Mouse (Mus musculus) lung, embryonic 14.5 days (tissue): Measurements from ENCODE around the gene Spryd7. TPM values are rescaled to one million over a fixed set of nuclear protein-coding genes. Genes with fewer than 3 reads are reported as not detected.
"Not testable (repeated sequence)": the region's sequence is repeated elsewhere in the genome, so short reads cannot be mapped to it uniquely, and the experiment has no call there.

ENCODE experiments used
- ATAC-seq: fragments of 200-750 bp; cut with Nextera tagmentation; 2 replicates; pipeline ENCODE4 v1.8.0; 2017; ENCODE audit warnings: mild to moderate bottlenecking, moderate TSS enrichment, moderate library complexity; ENCODE audit not compliant: insufficient read depth
- DNase-seq: peaks from one replicate; pipeline ENCODE4 v3.0.0-alpha.2; 2015
- H3K27ac ChIP-seq: fragments of 300-500 bp; sonication (generic); 2 replicates; pipeline ENCODE4 v1.5.1; 2014; ENCODE audit warnings: low read depth, mild to moderate bottlenecking, moderate library complexity
- H3K27me3 ChIP-seq: fragments of 300-500 bp; sonication (generic); 2 replicates; pipeline ENCODE4 v1.6.1; 2014; ENCODE audit warnings: low read length, control low read depth; ENCODE audit not compliant: insufficient read depth
- H3K36me3 ChIP-seq: fragments of 300-500 bp; sonication (generic); 2 replicates; pipeline ENCODE4 v1.6.1; 2014; ENCODE audit warnings: control low read depth; ENCODE audit not compliant: insufficient read depth
- H3K4me1 ChIP-seq: fragments of 300-500 bp; sonication (generic); 2 replicates; pipeline ENCODE4 v1.6.1; 2014; ENCODE audit warnings: antibody characterized with exemption, control low read depth; ENCODE audit not compliant: insufficient read depth
- H3K4me2 ChIP-seq: fragments of 300-500 bp; sonication (generic); 2 replicates; pipeline ENCODE4 v1.6.1; 2014; ENCODE audit warnings: mild to moderate bottlenecking
- H3K4me3 ChIP-seq: fragments of 300-500 bp; sonication (generic); 2 replicates; pipeline ENCODE4 v1.5.1; 2014; ENCODE audit warnings: low read depth, low read length
- H3K9ac ChIP-seq: fragments of 300-500 bp; sonication (generic); 2 replicates; pipeline ENCODE4 v1.6.1; 2014
- H3K9me3 ChIP-seq: fragments of 300-500 bp; sonication (generic); 2 replicates; pipeline ENCODE4 v1.6.1; 2016; ENCODE audit warnings: low read depth, low read length, control low read depth
- CTCF ChIP-seq: IDR thresholded peaks from 2 replicates; pipeline ENCODE4 v1.5.1; 2016; ENCODE audit warnings: antibody characterized with exemption, low read depth
- WGBS: fragments of 180-500 bp; shearing (Covaris S2); extraction: QIAGEN DNeasy Blood & Tissue Kit; methylation state at CpG from one replicate; pipeline ENCODE4 v1.1.7; 2014; 5-methylcytosine and 5-hydroxymethylcytosine counted together
- polyA plus RNA-seq: library from polyadenylated mRNA; unstranded; fragments of >200 nt; fragmentation: Nextera tagmentation; extraction: Ambion mirVana; gene quantifications from 2 replicates; pipeline ENCODE4 v1.2.1, GENCODE M21; 2014

Spryd7 gene
- polyA plus RNA-seq, result 21.9 and 22.5 TPM in 2 replicates

GRCm38 (mm10) chr14:61556289-61557147 lies at the start of gene Spryd7:
TSS of gene Spryd7 (minus strand) at chr14:61556886.
- H3K4me1 ChIP-seq, result no peaks in the 10 kb centered on the region
- peak within 1 kb of the TSS; percentile 96 for H3K4me2 ChIP-seq
- H3K9me3 ChIP-seq, result no peaks in the 10 kb centered on the region
- H3K4me3 ChIP-seq, result peak within 1 kb of the TSS; percentile 63
- DNase-seq, result peak; percentile 99
- H3K27me3 ChIP-seq, result no peaks in the 10 kb centered on the region
- peak within 1 kb of the TSS; percentile 89 for H3K27ac ChIP-seq
- WGBS, result under 1% methylated on average over 72 of the region's 72 CpGs
- H3K36me3 ChIP-seq, result no peaks in the 10 kb centered on the region
- H3K9ac ChIP-seq, result peak within 1 kb of the TSS; percentile 71
- peak; percentile 98 for ATAC-seq
- peak; percentile 0; the same call in 1 of the 2 replicates for TF ChIP-seq CTCF

- H3K9ac ChIP-seq, H3K27ac ChIP-seq, ATAC-seq, H3K4me1 ChIP-seq, H3K9me3 ChIP-seq, H3K27me3 ChIP-seq, H3K4me3 ChIP-seq, H3K4me2 ChIP-seq, DNase-seq: not testable (repeated sequence)
- peaks cover 24% of the 10 kb centered on the region; the same call in 1 of the 2 replicates for H3K36me3 ChIP-seq
- 79% methylated on average over 2 of the region's 2 CpGs for WGBS
Observed at GRCm38 (mm10) chr14:61606088-61606487, 49.4 kb upstream of the Spryd7 start.

GRCm38 (mm10) chr14:61604081-61604480 lies 47.4 kb upstream of the Spryd7 start:
- peaks cover 24% of the 10 kb centered on the region; the same call in 1 of the 2 replicates for H3K36me3 ChIP-seq
- DNase-seq (no peak), ATAC-seq (no peak)
- H3K4me1 ChIP-seq, result peaks cover 6% of the 10 kb centered on the region; the same call in 1 of the 2 replicates
- no peak overlapping the region for H3K9ac ChIP-seq
- H3K27ac ChIP-seq, result no peak overlapping the region
- WGBS, result 81% methylated on average over 3 of the region's 3 CpGs
- H3K27me3 ChIP-seq, result no peaks in the 10 kb centered on the region
- H3K4me3 ChIP-seq, result no peak overlapping the region
- no peak for TF ChIP-seq CTCF
- no peaks in the 10 kb centered on the region for H3K9me3 ChIP-seq
- H3K4me2 ChIP-seq, result no peak overlapping the region

- ATAC-seq (no peak), DNase-seq (no peak)
- Histone ChIP-seq H3K27ac (no peak overlapping the region), H3K4me1 (peaks cover 6% of the 10 kb centered on the region; the same call in 1 of the 2 replicates), H3K4me2 (no peak overlapping the region), H3K36me3 (peaks cover 24% of the 10 kb centered on the region; the same call in 1 of the 2 replicates), H3K9ac (no peak overlapping the region), H3K9me3 (no peaks in the 10 kb centered on the region), H3K27me3 (no peaks in the 10 kb centered on the region), H3K4me3 (no peak overlapping the region)
- 81% methylated on average over 8 of the region's 8 CpGs for WGBS
- TF ChIP-seq CTCF, result no peak
Observed at GRCm38 (mm10) chr14:61603069-61603755, 46.5 kb upstream of the Spryd7 start.

GRCm38 (mm10) chr14:61601348-61601747 lies 44.7 kb upstream of the Spryd7 start:
- Histone ChIP-seq H3K9me3 (no peaks in the 10 kb centered on the region), H3K4me2 (no peak overlapping the region), H3K36me3 (peaks cover 22% of the 10 kb centered on the region; the same call in 1 of the 2 replicates), H3K9ac (no peak overlapping the region), H3K4me3 (no peak overlapping the region), H3K27me3 (no peaks in the 10 kb centered on the region), H3K27ac (no peak overlapping the region), H3K4me1 (peaks cover 6% of the 10 kb centered on the region; the same call in 1 of the 2 replicates)
- no peak for TF ChIP-seq CTCF
- WGBS, result 68% methylated on average over 9 of the region's 9 CpGs
- no peak for ATAC-seq
- DNase-seq, result no peak

GRCm38 (mm10) chr14:61599057-61599806 lies 42.5 kb upstream of the Spryd7 start:
- H3K36me3 ChIP-seq, result peaks cover 7% of the 10 kb centered on the region; the same call in 1 of the 2 replicates
- H3K4me1 ChIP-seq, result peaks cover 6% of the 10 kb centered on the region; the same call in 1 of the 2 replicates
- peak overlapping the region; percentile 73 for H3K27ac ChIP-seq
- no peak for TF ChIP-seq CTCF
- H3K9me3 ChIP-seq, result no peaks in the 10 kb centered on the region
- H3K4me3 ChIP-seq, result peak overlapping the region; percentile 72
- DNase-seq (peak; percentile 92), ATAC-seq (peak; percentile 98)
- WGBS, result 5% methylated on average over 44 of the region's 44 CpGs
- H3K9ac ChIP-seq, result peak overlapping the region; percentile 79
- H3K27me3 ChIP-seq, result no peaks in the 10 kb centered on the region
- H3K4me2 ChIP-seq, result peak overlapping the region; percentile 63
